ENCODE assay signal across 8 mouse cellular contexts in the genomic region with DNA sequence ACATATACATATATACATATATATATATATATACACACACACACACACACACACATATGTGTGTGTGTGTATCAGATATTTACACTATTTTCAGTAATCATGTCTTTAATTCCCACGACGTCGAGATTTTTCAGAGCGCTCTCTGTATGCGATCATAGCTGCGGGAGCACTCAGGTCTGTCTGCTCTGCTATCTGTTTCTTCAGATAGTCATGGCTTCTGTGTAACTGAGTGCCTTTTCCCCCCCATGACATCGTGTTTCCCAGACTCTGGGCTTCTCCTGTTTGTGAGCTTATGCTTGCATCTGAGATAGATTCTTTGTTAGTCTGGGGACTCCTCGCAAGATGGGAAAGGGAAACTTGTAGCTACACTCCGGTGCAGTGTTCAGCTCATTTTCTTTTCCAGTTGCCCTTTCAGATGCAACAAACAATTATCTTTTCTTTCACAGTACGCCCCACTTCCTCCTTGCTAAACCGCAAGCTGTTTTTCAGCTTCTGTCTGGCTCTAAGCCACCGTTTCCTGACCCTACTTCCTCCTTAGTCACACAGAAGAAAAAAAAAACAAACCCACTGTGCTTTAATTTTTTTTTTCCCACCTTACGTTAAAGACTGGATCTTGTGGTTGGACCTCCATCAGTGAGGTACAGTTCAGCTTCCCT. TPM values are rescaled to one million over a fixed set of nuclear protein-coding genes. Genes with fewer than 3 reads are reported as not detected.
DNase-seq lines count a peak whose midpoint lies in the region; ATAC-seq lines count a peak whose summit lies in the region.

No protein-coding gene starts in this region.

- no peak for ATAC-seq in intestine, embryonic 15.5 days
- no peak for ATAC-seq in lung, embryonic 15.5 days (ENCODE audit: borderline replicate concordance, extremely low read depth, low FRiP score, low TSS enrichment)
- ATAC-seq in stomach, embryonic 16.5 days (ENCODE audit: insufficient read depth, low FRiP score) = no peak

- H3K4me2 ChIP-seq in intestine, embryonic 15.5 days (replicated peaks) = 0 out of 2 replicates have a peak overlapping the region, but pooled peaks have one; percentile 22
- H3K4me2 ChIP-seq in lung, embryonic 15.5 days = peak overlapping the region; percentile 15; the same call in 1 of the 2 replicates
- peak overlapping the region; percentile 38; the same call in 1 of the 2 replicates for H3K4me2 ChIP-seq in stomach, embryonic 16.5 days (ENCODE audit: low read depth, low read length)

- H3K4me1 ChIP-seq in embryonic facial prominence, embryonic 10.5 days = peaks cover 1% of the 10 kb centered on the region; the same call in 1 of the 2 replicates
- peaks cover under 1% of the 10 kb centered on the region; the same call in 1 of the 2 replicates for H3K4me1 ChIP-seq in intestine, embryonic 15.5 days (replicated peaks)
- peaks cover 4% of the 10 kb centered on the region; the same call in 1 of the 2 replicates for H3K4me1 ChIP-seq in lung, embryonic 15.5 days
- H3K4me1 ChIP-seq in stomach, embryonic 16.5 days (ENCODE audit: control insufficient read depth, insufficient read depth, low read length) = peaks cover 4% of the 10 kb centered on the region; the same call in 1 of the 2 replicates
- peaks cover under 1% of the 10 kb centered on the region; the same call in 1 of the 2 replicates for H3K4me1 ChIP-seq in forebrain, embryonic 10.5 days

- peak overlapping the region; percentile 3; the same call in 1 of the 2 replicates for H3K9ac ChIP-seq in intestine, embryonic 15.5 days
- no peak overlapping the region for H3K9ac ChIP-seq in lung, embryonic 15.5 days
- H3K9ac ChIP-seq in stomach, embryonic 16.5 days (ENCODE audit: low read length) = no peak overlapping the region

- peaks cover 8% of the 10 kb centered on the region for H3K27me3 ChIP-seq in embryonic facial prominence, embryonic 10.5 days (replicated peaks; ENCODE audit: low read depth, poor library complexity, severe bottlenecking)
- H3K27me3 ChIP-seq in intestine, embryonic 15.5 days (replicated peaks) = no peaks in the 10 kb centered on the region
- H3K27me3 ChIP-seq in lung, embryonic 15.5 days = no peaks in the 10 kb centered on the region
- H3K27me3 ChIP-seq in stomach, embryonic 16.5 days (ENCODE audit: control insufficient read depth, insufficient read depth, low read length) = no peaks in the 10 kb centered on the region
- peaks cover 7% of the 10 kb centered on the region for H3K27me3 ChIP-seq in forebrain, embryonic 10.5 days (ENCODE audit: poor library complexity, severe bottlenecking)

- H3K36me3 ChIP-seq in embryonic facial prominence, embryonic 10.5 days (replicated peaks) = no peaks in the 10 kb centered on the region
- H3K36me3 ChIP-seq in intestine, embryonic 15.5 days = no peaks in the 10 kb centered on the region
- no peaks in the 10 kb centered on the region for H3K36me3 ChIP-seq in lung, embryonic 15.5 days
- H3K36me3 ChIP-seq in stomach, embryonic 16.5 days (ENCODE audit: control insufficient read depth, insufficient read depth, low read length) = no peaks in the 10 kb centered on the region
- no peaks in the 10 kb centered on the region for H3K36me3 ChIP-seq in forebrain, embryonic 10.5 days (replicated peaks)

- peak overlapping the region; percentile 40 for H3K27ac ChIP-seq in embryonic facial prominence, embryonic 10.5 days (replicated peaks)
- peak overlapping the region; percentile 60 for H3K27ac ChIP-seq in intestine, embryonic 15.5 days
- H3K27ac ChIP-seq in lung, embryonic 15.5 days = peak overlapping the region; percentile 81
- peak overlapping the region; percentile 82 for H3K27ac ChIP-seq in stomach, embryonic 16.5 days (ENCODE audit: low read length)
- no peak overlapping the region for H3K27ac ChIP-seq in forebrain, embryonic 10.5 days

- H3K4me3 ChIP-seq in embryonic facial prominence, embryonic 10.5 days = no peak overlapping the region
- no peak overlapping the region for H3K4me3 ChIP-seq in intestine, embryonic 15.5 days (replicated peaks)
- no peak overlapping the region for H3K4me3 ChIP-seq in lung, embryonic 15.5 days
- no peak overlapping the region for H3K4me3 ChIP-seq in stomach, embryonic 16.5 days (replicated peaks; ENCODE audit: low read length)
- H3K4me3 ChIP-seq in forebrain, embryonic 10.5 days = no peak overlapping the region

- no peaks in the 10 kb centered on the region for H3K9me3 ChIP-seq in embryonic facial prominence, embryonic 10.5 days
- H3K9me3 ChIP-seq in intestine, embryonic 15.5 days = no peaks in the 10 kb centered on the region
- no peaks in the 10 kb centered on the region for H3K9me3 ChIP-seq in lung, embryonic 15.5 days
- 0 out of 2 replicates have a peak, but pooled peaks cover 4% of the 10 kb centered on the region for H3K9me3 ChIP-seq in stomach, embryonic 16.5 days (replicated peaks; ENCODE audit: control insufficient read depth, low read length)
- no peaks in the 10 kb centered on the region; the same call in 1 of the 2 replicates for H3K9me3 ChIP-seq in forebrain, embryonic 10.5 days

- peak; percentile 65 for DNase-seq in adrenal gland, postnatal 14 days
- no peak for DNase-seq in adrenal gland, postnatal 4 days (ENCODE audit: low spot score in 2 of 2)
- DNase-seq in embryonic facial prominence, embryonic 10.5 days (ENCODE audit: low spot score) = no peak
- DNase-seq in forebrain, embryonic 10.5 days (ENCODE audit: extremely low spot score, low spot score) = no peak
- DNase-seq in left cerebral cortex, adult 8-10 months (ENCODE audit: low spot score in 2 of 2) = no peak

- 61% methylated on average over 13 of the region's 13 CpGs for WGBS in embryonic facial prominence, embryonic 10.5 days
- 46% methylated on average over 13 of the region's 13 CpGs for WGBS in intestine, embryonic 15.5 days
- 39% methylated on average over 13 of the region's 13 CpGs for WGBS in lung, embryonic 15.5 days
- WGBS in stomach, embryonic 16.5 days = 48% methylated on average over 13 of the region's 13 CpGs
- WGBS in forebrain, embryonic 10.5 days = 76% methylated on average over 13 of the region's 13 CpGs

RNA-seq across cellular contexts. Expression of a gene that starts 10.5 kb away (rescaled TPM):
- total RNA-seq in adrenal gland, postnatal 14 days (2021) = 4.0 and 5.8 TPM in 2 replicates
- 10 to 100 TPM in 1 of 2 experiments, 1 to 10 TPM in 1; 8.0 to 10.4 TPM for total RNA-seq in adrenal gland, postnatal 4 days (2021)
- polyA plus RNA-seq in embryonic facial prominence, embryonic 10.5 days (2016; fragmentation: Nextera tagmentation; extraction: Ambion mirVana) = 0.27 and 0.41 TPM in 2 replicates
- polyA plus RNA-seq in intestine, embryonic 15.5 days (2015; fragmentation: Nextera tagmentation; extraction: Ambion mirVana) = 24.2 and 25.6 TPM in 2 replicates
- 8.0 and 8.3 TPM in 2 replicates for polyA plus RNA-seq in lung, embryonic 15.5 days (2015; fragmentation: Nextera tagmentation; extraction: Ambion mirVana)
- 19.6 and 21.4 TPM in 2 replicates for polyA plus RNA-seq in stomach, embryonic 16.5 days (2015; fragmentation: Nextera tagmentation; extraction: Ambion mirVana)
- 0.32 and 0.37 TPM in 2 replicates for polyA plus RNA-seq in forebrain, embryonic 10.5 days (2016; fragmentation: Nextera tagmentation; extraction: Ambion mirVana)
- total RNA-seq in left cerebral cortex, adult 8-10 months (2022) = 1 to 10 TPM in 2 of 4 experiments, under 1 TPM in 2; 0.78 to 1.5 (median 0.92) TPM

RNA-seq across cellular contexts. Expression of a gene that starts 19.4 kb away (rescaled TPM):
- 42.8 and 45.7 TPM in 2 replicates for total RNA-seq in adrenal gland, postnatal 14 days (2021)
- 10 to 100 TPM; 53.6 to 61.0 TPM for total RNA-seq in adrenal gland, postnatal 4 days (2021)
- polyA plus RNA-seq in embryonic facial prominence, embryonic 10.5 days (2016; fragmentation: Nextera tagmentation; extraction: Ambion mirVana) = 44.6 and 51.2 TPM in 2 replicates
- polyA plus RNA-seq in intestine, embryonic 15.5 days (2015; fragmentation: Nextera tagmentation; extraction: Ambion mirVana) = 50.3 and 57.5 TPM in 2 replicates
- polyA plus RNA-seq in lung, embryonic 15.5 days (2015; fragmentation: Nextera tagmentation; extraction: Ambion mirVana) = 52.6 and 57.2 TPM in 2 replicates
- polyA plus RNA-seq in stomach, embryonic 16.5 days (2015; fragmentation: Nextera tagmentation; extraction: Ambion mirVana) = 55.0 and 59.0 TPM in 2 replicates
- 52.1 and 53.6 TPM in 2 replicates for polyA plus RNA-seq in forebrain, embryonic 10.5 days (2016; fragmentation: Nextera tagmentation; extraction: Ambion mirVana)
- 10 to 100 TPM; 38.5 to 43.5 (median 40.2) TPM for total RNA-seq in left cerebral cortex, adult 8-10 months (2022)

RNA-seq across cellular contexts. Expression of a gene that starts 43.6 kb away (rescaled TPM):
- 6.0 and 10.6 TPM in 2 replicates for total RNA-seq in adrenal gland, postnatal 14 days (2021)
- total RNA-seq in adrenal gland, postnatal 4 days (2021) = 1 to 10 TPM; 6.0 to 8.4 TPM
- 3.3 and 4.5 TPM in 2 replicates for polyA plus RNA-seq in embryonic facial prominence, embryonic 10.5 days (2016; fragmentation: Nextera tagmentation; extraction: Ambion mirVana)
- 3.2 and 5.3 TPM in 2 replicates for polyA plus RNA-seq in intestine, embryonic 15.5 days (2015; fragmentation: Nextera tagmentation; extraction: Ambion mirVana)
- polyA plus RNA-seq in lung, embryonic 15.5 days (2015; fragmentation: Nextera tagmentation; extraction: Ambion mirVana) = 8.0 and 8.9 TPM in 2 replicates
- polyA plus RNA-seq in stomach, embryonic 16.5 days (2015; fragmentation: Nextera tagmentation; extraction: Ambion mirVana) = 4.8 and 4.9 TPM in 2 replicates
- 2.9 TPM in 2 replicates for polyA plus RNA-seq in forebrain, embryonic 10.5 days (2016; fragmentation: Nextera tagmentation; extraction: Ambion mirVana)
- 10 to 100 TPM; 10.9 to 18.8 (median 13.0) TPM for total RNA-seq in left cerebral cortex, adult 8-10 months (2022)
